Mouse (Mus musculus): Measurements from ENCODE around the gene Tigit. TPM values are rescaled to one million over a fixed set of nuclear protein-coding genes. Genes with fewer than 3 reads are reported as not detected.

The Tigit gene
- polyA plus RNA-seq, 1 experiment from 2014 or later = not detected

DNA sequence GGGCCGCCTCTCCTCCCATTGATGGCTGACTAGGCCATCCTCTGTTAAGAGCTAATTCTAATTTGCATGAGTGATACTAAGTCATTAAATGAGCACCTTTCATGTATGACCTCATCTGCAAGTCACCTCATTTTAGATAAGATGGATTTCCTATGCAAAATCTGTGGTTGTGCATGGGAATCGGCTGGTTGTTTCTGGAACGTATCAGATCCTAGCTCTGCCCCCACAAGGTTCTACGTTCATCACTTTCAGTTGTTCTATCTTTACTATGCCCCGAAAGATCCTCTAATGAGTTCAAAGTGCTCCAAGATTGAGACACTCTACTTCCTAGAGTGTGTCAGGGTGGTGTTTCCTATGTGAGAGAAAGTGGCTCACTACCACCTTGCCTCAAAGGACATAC is 2.4 kb downstream of the Tigit start:
- no peak for ATAC-seq (ENCODE audit: low FRiP score, low read depth)
- WGBS = 95% methylated on average over 5 of the region's 5 CpGs
- Histone ChIP-seq H3K4me3 (no peak overlapping the region), H3K9ac (no peak overlapping the region), H3K27ac (replicated peaks) (no peak overlapping the region), H3K27me3 (no peaks in the 10 kb centered on the region), H3K4me1 (replicated peaks) (no peaks in the 10 kb centered on the region), H3K36me3 (no peaks in the 10 kb centered on the region), H3K4me2 (no peak overlapping the region), H3K9me3 (no peaks in the 10 kb centered on the region)

DNA sequence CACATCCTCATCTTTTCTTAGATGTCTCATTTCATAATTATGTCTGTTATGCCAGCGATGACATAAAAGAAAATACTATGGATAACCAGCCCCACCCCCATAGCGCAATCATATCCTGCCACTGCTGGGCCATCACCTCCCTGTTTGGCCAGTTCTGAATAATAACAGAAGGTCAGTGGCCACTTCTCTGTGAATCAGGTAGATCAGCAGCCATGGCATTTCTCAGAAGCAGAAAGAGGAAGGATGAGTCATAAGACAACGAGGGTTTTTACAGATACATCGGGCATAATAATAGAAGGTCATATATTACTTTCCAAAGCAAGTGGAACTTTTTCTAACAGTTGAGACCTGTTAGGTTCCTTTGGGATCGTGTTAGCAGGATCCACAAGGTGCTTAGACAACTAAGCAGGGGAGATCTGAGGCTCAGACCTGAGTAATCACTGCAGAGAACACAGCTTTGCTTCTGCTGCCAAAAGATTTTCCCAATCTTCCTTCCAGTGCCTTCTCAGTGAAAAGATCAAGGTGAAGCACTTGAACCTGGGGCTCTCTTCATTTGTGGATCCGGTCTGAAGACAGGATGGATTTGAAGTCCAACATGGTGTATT is 8.7 kb downstream of the Tigit start:
- 90% methylated on average over 6 of the region's 6 CpGs for WGBS
- no peak overlapping the region for H3K9ac ChIP-seq
- ATAC-seq (ENCODE audit: low FRiP score, low read depth) = no peak
- no peaks in the 10 kb centered on the region for H3K27me3 ChIP-seq
- H3K9me3 ChIP-seq = no peaks in the 10 kb centered on the region
- no peak overlapping the region for H3K4me2 ChIP-seq
- no peaks in the 10 kb centered on the region for H3K36me3 ChIP-seq
- no peaks in the 10 kb centered on the region for H3K4me1 ChIP-seq (replicated peaks)
- H3K4me3 ChIP-seq = no peak overlapping the region
- H3K27ac ChIP-seq (replicated peaks) = no peak overlapping the region

DNA sequence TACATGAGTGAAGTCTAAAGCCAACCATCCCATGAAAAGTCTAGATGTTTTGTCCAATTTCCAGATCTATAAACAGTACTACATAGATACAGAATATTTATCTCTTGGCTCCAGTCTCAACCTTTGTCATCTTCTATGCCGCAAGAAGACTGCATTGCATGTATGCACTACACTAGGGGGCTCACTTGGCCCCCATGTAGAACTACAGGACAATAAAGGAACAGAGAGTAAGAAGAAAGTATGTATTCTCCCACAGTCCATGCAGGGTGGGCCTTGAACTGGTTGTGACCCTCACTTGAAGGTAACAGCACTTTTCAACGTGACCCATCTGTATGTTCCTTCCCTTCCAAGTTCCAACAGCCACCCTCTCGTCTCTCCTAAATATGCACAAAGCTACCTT is 9.7 kb downstream of the Tigit start:
- no peaks in the 10 kb centered on the region for H3K27me3 ChIP-seq
- no peak overlapping the region for H3K27ac ChIP-seq (replicated peaks)
- WGBS = 92% methylated on average over 3 of the region's 3 CpGs
- H3K36me3 ChIP-seq = no peaks in the 10 kb centered on the region
- ATAC-seq (ENCODE audit: low FRiP score, low read depth) = no peak
- H3K9ac ChIP-seq = no peak overlapping the region
- H3K9me3 ChIP-seq = no peaks in the 10 kb centered on the region
- H3K4me2 ChIP-seq = no peak overlapping the region
- H3K4me3 ChIP-seq = no peak overlapping the region
- no peaks in the 10 kb centered on the region for H3K4me1 ChIP-seq (replicated peaks)

DNA sequence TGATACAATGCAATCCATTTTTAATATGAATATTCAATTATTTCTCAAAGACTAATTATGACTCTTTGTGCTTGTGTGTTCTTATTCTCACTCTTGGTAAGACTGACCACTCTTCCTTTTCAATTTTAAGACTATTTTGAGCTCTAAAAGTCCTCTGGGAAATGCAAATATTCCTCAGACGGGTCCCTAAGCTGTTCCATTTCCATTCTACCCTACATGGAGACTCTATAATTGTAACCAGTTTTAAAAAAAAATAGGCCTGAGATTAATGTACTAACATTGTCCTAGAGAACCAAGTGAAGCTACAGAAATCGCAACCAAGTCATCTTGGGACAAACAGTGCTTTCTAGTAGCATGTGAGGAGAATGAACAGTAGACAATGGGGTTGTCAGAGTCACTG is 10.7 kb downstream of the Tigit start:
- no peak for ATAC-seq (ENCODE audit: low FRiP score, low read depth)

DNA sequence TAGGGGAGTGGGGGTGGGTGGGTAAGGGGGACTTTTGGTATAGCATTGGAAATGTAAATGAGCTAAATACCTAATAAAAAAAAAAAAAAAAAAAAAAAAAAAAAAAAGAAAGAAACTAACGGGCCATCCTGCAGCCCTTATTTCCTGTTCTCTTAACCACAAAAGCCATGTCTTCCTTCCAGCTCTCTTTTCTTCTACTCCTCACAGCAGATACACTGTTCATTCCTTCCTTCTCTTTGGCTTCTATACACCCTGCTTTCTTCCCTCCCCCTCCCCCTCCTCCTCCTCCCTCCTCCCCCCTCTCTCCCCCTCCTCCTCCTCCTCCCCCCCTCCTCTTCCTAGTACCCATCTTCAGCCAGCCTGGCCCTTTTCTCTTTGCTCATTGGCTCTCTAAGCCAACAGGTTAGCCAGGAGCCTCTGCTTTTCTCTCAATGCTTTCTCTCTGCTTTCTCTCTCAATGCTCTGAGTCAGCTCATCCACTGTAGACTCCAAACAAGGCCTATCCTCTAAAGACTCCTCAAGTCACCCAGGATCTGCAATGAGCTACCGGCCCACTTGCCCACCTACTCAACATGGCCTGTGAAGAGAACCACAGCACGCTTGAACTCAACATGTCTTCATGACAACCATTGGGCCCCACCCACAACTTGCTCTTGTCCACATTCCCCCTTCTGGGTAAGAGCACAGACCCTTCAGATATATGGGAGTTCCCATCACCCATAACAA is 13.4 kb downstream of the Tigit start:
- Histone ChIP-seq H3K36me3 (no peaks in the 10 kb centered on the region), H3K4me2 (no peak overlapping the region), H3K9me3 (no peaks in the 10 kb centered on the region), H3K9ac (no peak overlapping the region), H3K4me3 (no peak overlapping the region), H3K4me1 (replicated peaks) (no peaks in the 10 kb centered on the region), H3K27me3 (no peaks in the 10 kb centered on the region), H3K27ac (replicated peaks) (no peak overlapping the region)
- 99% methylated on average over 2 of the region's 3 CpGs for WGBS
- no peak for ATAC-seq (ENCODE audit: low FRiP score, low read depth)

More for the DNA sequence above, 10.7 kb downstream of the Tigit start:
- H3K9ac ChIP-seq = no peak overlapping the region
- WGBS = 74% methylated on average over 2 of the region's 2 CpGs
- no peak overlapping the region for H3K4me2 ChIP-seq
- no peak overlapping the region for H3K27ac ChIP-seq (replicated peaks)
- H3K4me1 ChIP-seq (replicated peaks) = no peaks in the 10 kb centered on the region
- no peaks in the 10 kb centered on the region for H3K9me3 ChIP-seq
- H3K4me3 ChIP-seq = no peak overlapping the region
- H3K36me3 ChIP-seq = no peaks in the 10 kb centered on the region
- no peaks in the 10 kb centered on the region for H3K27me3 ChIP-seq

DNA sequence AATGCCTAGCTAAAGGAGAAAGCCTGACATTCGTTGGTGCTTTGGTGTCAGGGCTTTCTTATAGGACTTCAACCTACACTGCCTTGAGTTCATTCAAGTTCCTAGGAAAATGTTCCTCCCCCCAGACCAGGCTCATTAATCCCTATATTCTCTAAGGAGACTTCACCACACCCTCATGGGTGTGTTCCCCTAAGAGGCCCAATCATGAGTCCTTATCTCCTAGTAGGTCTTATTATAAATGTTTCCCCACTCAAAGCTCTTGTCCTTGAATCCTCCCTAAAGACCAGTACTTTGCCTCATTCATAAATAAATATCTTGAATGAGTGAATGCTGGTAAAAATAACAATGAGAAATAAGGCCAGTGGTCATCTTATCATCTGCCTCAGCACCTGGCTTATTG is 16.3 kb downstream of the Tigit start:
- H3K4me1 ChIP-seq (replicated peaks) = no peaks in the 10 kb centered on the region

DNA sequence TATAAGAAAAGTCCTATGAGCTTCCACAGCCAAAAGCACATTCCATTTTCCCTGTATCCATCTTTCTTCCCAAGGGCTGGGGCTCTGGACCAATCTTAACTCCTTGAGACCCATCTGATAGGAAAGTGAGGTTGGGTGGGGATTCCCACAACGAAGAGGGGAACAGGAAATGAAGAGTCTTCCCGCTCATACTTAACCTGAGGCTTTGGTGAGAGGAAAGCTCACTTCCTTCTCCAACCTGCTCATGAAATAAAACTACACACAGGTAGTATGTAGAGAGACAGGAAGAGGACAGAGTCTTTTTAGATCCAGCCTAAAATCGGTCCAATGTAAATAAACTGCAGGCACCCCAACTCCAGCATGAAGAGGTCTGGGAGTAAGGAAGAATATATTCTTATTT is 17.0 kb downstream of the Tigit start:
- ATAC-seq (ENCODE audit: low FRiP score, low read depth) = no peak
- WGBS = 93% methylated on average over 3 of the region's 3 CpGs

More for the DNA sequence above, 16.3 kb downstream of the Tigit start:
- H3K9me3 ChIP-seq = no peaks in the 10 kb centered on the region
- no peak overlapping the region for H3K4me2 ChIP-seq
- H3K27ac ChIP-seq (replicated peaks) = no peak overlapping the region
- ATAC-seq (ENCODE audit: low FRiP score, low read depth) = no peak
- no peak overlapping the region for H3K9ac ChIP-seq
- no peak overlapping the region for H3K4me3 ChIP-seq
- WGBS = 92% methylated on average over 1 of the region's 1 CpGs
- H3K27me3 ChIP-seq = no peaks in the 10 kb centered on the region
- H3K36me3 ChIP-seq = peaks cover 4% of the 10 kb centered on the region; the same call in 1 of the 2 replicates

DNA sequence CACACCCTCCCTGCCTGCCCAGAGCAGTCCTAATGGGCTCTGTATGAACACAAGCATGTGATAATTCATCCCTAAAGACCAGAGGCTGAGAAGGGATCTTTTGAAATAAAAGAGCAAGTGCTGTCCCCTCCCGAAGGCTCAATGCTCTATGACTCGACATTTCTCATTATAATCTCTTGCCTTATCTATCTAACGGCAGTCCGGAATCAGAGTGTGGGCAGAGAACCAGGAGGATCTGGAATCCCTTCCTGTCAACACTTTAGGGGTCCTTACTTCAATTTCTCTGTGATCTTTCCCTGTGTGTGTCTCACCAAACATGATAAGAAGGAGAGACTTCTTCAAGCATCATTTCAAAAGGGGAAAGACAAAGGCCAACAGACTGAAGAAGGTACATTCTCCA is 18.1 kb downstream of the Tigit start:
- Histone ChIP-seq H3K4me2 (no peak overlapping the region), H3K27me3 (no peaks in the 10 kb centered on the region), H3K9ac (no peak overlapping the region), H3K4me3 (no peak overlapping the region), H3K27ac (replicated peaks) (no peak overlapping the region), H3K4me1 (replicated peaks) (no peaks in the 10 kb centered on the region), H3K36me3 (peaks cover 5% of the 10 kb centered on the region; the same call in 1 of the 2 replicates), H3K9me3 (no peaks in the 10 kb centered on the region)
- 76% methylated on average over 4 of the region's 4 CpGs for WGBS
- no peak for ATAC-seq (ENCODE audit: low FRiP score, low read depth)

More for the DNA sequence above, 17.0 kb downstream of the Tigit start:
- Histone ChIP-seq H3K4me1 (replicated peaks) (no peaks in the 10 kb centered on the region), H3K36me3 (peaks cover 5% of the 10 kb centered on the region; the same call in 1 of the 2 replicates), H3K4me2 (no peak overlapping the region), H3K4me3 (no peak overlapping the region), H3K9me3 (no peaks in the 10 kb centered on the region), H3K27me3 (no peaks in the 10 kb centered on the region), H3K9ac (no peak overlapping the region), H3K27ac (replicated peaks) (no peak overlapping the region)

DNA sequence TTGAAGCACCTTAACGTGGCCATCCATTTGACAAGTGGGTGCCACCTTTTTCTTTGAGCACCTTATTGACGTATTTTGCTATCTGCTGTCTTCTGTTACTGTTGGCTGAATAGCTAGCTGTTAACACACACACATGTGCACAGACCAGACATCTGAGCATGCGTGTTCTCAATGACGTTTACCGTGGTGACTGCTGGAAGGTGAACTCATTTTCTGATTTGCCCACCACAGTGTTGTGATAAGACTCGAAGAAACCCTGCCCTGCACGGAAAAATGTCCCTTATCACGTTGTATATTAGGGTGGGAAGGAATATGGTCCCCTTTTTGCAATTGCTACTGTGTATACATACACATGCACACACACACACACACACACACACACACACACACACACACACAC is 22.7 kb downstream of the Tigit start:
- no peak for ATAC-seq (ENCODE audit: low FRiP score, low read depth)
- Histone ChIP-seq H3K36me3 (peaks cover 5% of the 10 kb centered on the region; the same call in 1 of the 2 replicates), H3K9me3 (no peaks in the 10 kb centered on the region), H3K9ac (no peak overlapping the region), H3K27me3 (no peaks in the 10 kb centered on the region), H3K4me3 (no peak overlapping the region), H3K4me1 (replicated peaks) (0 out of 2 replicates have a peak, but pooled peaks cover 3% of the 10 kb centered on the region), H3K27ac (replicated peaks) (no peak overlapping the region), H3K4me2 (no peak overlapping the region)
- WGBS = 86% methylated on average over 8 of the region's 8 CpGs

DNA sequence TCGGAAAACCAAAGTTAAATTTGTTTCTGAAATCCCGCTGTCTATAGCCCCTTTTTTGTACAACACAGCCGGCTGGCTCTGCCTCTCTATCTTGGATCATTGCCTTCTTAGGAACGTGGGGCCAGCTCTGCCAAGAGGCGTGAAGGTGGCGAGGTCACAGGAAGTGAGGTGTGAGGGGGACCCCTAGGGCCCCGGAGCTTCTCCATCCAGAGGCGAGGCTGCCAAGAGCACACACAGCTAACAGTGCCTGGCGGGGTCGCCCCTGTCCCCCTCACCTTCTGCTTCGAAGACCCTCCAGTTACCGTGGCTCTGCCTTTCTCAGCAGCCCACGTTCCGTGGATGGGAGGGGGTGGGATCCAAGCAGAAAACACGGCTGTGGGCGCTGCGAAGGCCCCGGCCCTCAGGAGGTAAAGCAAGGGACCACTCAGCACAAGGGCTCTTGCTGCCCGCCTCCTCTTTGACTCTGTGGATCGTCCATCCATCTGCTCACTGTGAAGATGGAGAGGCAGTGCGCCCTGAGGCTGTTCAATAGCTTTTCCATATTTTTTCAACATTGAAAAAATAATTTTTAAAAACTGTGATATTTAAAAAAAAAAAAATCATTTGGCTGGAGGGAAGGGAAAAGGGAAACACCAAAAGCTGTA is 25.4 kb downstream of the Tigit start:
- Histone ChIP-seq H3K27ac (replicated peaks) (no peak overlapping the region), H3K36me3 (peaks cover 5% of the 10 kb centered on the region), H3K9ac (no peak overlapping the region), H3K4me3 (no peak overlapping the region), H3K27me3 (no peaks in the 10 kb centered on the region), H3K4me1 (replicated peaks) (0 out of 2 replicates have a peak, but pooled peaks cover 3% of the 10 kb centered on the region), H3K4me2 (no peak overlapping the region), H3K9me3 (no peaks in the 10 kb centered on the region)
- ATAC-seq (ENCODE audit: low FRiP score, low read depth) = peak; percentile 61; the same call in 1 of the 2 replicates
- WGBS = 75% methylated on average over 21 of the region's 21 CpGs

DNA sequence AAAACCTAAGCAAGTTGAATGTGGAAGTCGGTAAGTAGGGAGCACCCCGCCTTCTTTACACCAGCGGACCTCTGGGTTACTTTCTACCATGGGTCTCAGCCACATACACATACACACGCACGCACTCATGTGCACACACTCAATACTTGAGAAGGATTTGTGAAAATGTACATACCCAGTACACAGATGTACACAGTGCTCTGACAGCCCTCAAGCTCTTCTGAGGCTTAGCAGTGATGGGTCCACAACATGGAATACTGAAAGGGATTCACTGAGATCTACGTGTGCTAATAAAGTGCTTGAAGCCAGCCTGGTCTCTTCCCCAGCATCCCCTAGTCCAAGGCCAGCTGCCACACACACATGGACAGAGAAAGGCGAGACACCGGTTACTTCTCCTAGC is 26.7 kb downstream of the Tigit start:
- Histone ChIP-seq H3K9ac (no peak overlapping the region), H3K36me3 (no peaks in the 10 kb centered on the region; the same call in 1 of the 2 replicates), H3K9me3 (no peaks in the 10 kb centered on the region), H3K4me2 (no peak overlapping the region), H3K4me1 (replicated peaks) (0 out of 2 replicates have a peak, but pooled peaks cover 3% of the 10 kb centered on the region), H3K27ac (replicated peaks) (no peak overlapping the region), H3K4me3 (no peak overlapping the region), H3K27me3 (no peaks in the 10 kb centered on the region)
- ATAC-seq (ENCODE audit: low FRiP score, low read depth) = no peak
- 94% methylated on average over 8 of the region's 8 CpGs for WGBS

DNA sequence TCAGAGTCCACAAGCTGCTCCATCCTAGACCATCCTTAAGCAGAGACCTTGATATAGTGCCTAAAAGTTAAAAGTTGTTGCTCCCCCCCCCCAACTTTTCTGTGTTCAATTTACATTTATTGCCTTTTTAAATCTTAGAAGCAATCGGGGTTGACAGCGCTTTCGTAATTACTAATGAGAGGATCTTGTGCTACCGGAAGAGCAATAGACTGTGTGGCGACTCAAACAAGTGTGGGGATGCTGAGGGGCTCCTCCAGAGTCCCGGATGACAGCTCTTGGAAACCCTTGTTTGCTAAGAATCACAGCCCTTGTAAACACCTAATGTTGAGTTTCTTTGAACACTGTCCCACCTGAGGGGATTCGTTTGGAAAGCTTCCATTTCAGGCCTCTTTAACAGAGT is 29.9 kb downstream of the Tigit start:
- Histone ChIP-seq H3K4me3 (no peak overlapping the region), H3K4me2 (no peak overlapping the region), H3K4me1 (replicated peaks) (0 out of 2 replicates have a peak, but pooled peaks cover 3% of the 10 kb centered on the region), H3K9ac (no peak overlapping the region), H3K27ac (replicated peaks) (no peak overlapping the region), H3K36me3 (peaks cover 6% of the 10 kb centered on the region; the same call in 1 of the 2 replicates), H3K9me3 (no peaks in the 10 kb centered on the region), H3K27me3 (no peaks in the 10 kb centered on the region)
- ATAC-seq (ENCODE audit: low FRiP score, low read depth) = no peak
- 94% methylated on average over 7 of the region's 7 CpGs for WGBS
